Mouse (Mus musculus): ENCODE results near the gene Tia1. TPM values are rescaled to one million over a fixed set of nuclear protein-coding genes. Genes with fewer than 3 reads are reported as not detected.
A peak's percentile ranks its signal among the peaks of the same experiment; 100 is the strongest.

The Tia1 gene
- total RNA-seq, 2 experiments from 2014 or later: 41.0 to 69.8 TPM

DNA sequence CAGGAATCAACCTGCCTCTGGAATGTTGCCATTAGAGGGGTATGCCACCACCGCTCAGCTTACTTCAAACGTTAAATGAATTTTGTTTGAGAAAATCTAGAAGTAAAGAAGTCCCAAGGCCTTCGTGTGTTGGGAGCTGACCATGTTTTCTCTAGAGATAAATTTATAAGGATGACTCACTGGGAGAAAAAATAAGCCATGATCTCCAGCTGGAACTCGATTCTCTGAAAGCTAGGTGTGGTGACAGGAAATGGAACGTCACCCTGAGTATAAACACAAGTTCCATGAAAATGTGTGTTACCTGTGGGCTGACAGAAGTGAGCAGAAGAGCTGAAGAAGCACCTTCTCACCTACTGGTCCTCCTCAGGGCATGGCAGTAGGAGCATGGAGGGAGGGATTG, 72.9 kb downstream of the Tia1 start:
- ATAC-seq (ENCODE audit: poor library complexity, severe bottlenecking): no peak

DNA sequence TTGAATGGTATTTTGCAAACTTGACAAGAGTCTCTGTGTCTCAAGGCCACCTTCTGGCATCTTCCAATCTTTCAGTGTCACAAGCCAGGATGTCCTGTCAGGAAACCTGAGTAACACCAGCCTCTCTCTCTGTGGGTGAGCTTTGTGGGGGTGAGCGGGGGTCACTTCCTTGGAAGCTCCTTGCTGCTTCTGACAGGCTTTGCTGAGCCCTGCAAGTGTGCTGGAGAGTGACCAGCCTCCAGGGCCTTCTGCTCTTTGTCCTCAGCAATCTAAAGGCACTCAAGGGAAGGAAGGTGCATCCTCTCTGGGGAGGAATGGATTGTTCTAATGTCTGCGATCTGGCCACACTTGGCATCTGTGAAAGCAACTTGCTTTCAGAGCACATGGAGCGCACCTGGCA, 75.3 kb downstream of the Tia1 start:
- ATAC-seq (ENCODE audit: poor library complexity, severe bottlenecking): peak; percentile 29; the same call in 1 of the 2 replicates

DNA sequence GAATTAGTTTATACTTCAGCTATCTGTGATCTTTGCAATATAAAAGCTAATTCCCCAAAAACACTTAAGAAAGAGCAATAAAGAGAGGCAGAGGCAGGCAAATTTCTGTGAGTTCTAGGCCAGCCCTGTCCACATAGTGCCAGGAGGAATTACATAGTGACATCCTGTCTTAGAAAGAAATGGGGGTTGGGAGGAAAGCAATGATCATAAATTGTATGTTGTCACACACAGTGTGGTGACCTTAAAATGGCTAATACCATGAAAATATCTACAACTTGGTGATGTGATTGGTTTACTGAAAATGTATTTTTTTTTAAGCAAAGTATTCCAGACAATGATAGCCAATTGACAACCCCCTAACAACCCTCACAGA, 75.8 kb downstream of the Tia1 start:
- no peak for ATAC-seq (ENCODE audit: poor library complexity, severe bottlenecking)

DNA sequence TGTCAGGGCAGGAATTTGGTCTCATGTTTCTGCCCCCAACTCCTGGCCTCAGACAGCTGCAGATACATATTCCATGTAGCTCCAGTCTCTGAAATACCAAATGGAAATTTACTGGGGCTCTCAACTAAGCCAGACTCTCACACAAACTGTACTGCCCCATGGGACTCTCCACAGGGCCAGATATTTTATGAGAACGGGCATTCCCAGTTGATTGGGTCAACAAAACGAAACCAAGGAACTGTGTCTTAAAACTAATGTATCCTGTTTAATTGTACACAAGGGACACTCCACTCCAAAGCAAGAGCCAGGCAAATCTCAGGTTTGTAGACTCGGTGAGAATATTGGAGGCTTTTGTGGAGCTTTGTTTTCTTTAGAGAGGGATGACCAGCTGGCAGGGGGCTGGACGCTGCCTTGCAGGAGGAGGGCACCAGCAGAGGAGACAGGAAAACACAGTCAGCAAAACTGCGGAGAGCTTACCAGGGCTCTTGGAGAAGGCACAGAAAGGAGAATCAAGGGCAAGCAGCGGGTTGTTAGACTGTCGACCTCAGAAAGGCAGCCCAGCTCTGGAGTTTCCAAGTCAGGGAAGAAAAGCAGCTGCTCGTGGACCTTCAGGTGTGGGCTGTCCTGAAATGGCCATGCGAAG, 76.3 kb downstream of the Tia1 start:
- ATAC-seq (ENCODE audit: poor library complexity, severe bottlenecking): peak; percentile 46

GRCm38 (mm10) chr6:86481871-86482270, 77.9 kb downstream of the Tia1 start:
- no peak for ATAC-seq (ENCODE audit: poor library complexity, severe bottlenecking)

Other genes with a start within 250 kb of the Tia1 start
- gene Tgfa, start 209.0 kb upstream of the Tia1 start, total RNA-seq (2015): not detected in 2 replicates
- not detected in 2 replicates for gene Tgfa, start 209.0 kb upstream of the Tia1 start, total RNA-seq (2017)
- 9.7 and 13.9 TPM in 2 replicates for gene Fam136a, start 38.6 kb upstream of the Tia1 start, total RNA-seq (2015)
- gene Fam136a, start 38.6 kb upstream of the Tia1 start, total RNA-seq (2017): 11.7 and 12.7 TPM in 2 replicates
- 321 and 326 TPM in 2 replicates for gene Snrpg, start 32.9 kb upstream of the Tia1 start, total RNA-seq (2015)
- 25.7 and 28.4 TPM in 2 replicates for gene Snrpg, start 32.9 kb upstream of the Tia1 start, total RNA-seq (2017)
- 37.9 and 47.9 TPM in 2 replicates for gene Pcyox1, start 7.1 kb upstream of the Tia1 start, total RNA-seq (2015)
- 62.6 and 84.6 TPM in 2 replicates for gene Pcyox1, start 7.1 kb upstream of the Tia1 start, total RNA-seq (2017)
- gene Gm44790, start 22.4 kb downstream of the Tia1 start, total RNA-seq (2015): not detected in 2 replicates
- gene Gm44790, start 22.4 kb downstream of the Tia1 start, total RNA-seq (2017): not detected in 2 replicates
- 24.8 and 34.1 TPM in 2 replicates for gene C87436, start 34.2 kb downstream of the Tia1 start, total RNA-seq (2015)
- gene C87436, start 34.2 kb downstream of the Tia1 start, total RNA-seq (2017): 23.5 and 33.1 TPM in 2 replicates
- gene Pcbp1, start 122.1 kb downstream of the Tia1 start, total RNA-seq (2015): 204 and 222 TPM in 2 replicates
- 58.9 and 76.8 TPM in 2 replicates for gene Pcbp1, start 122.1 kb downstream of the Tia1 start, total RNA-seq (2017)
- gene Asprv1, start 223.9 kb downstream of the Tia1 start, total RNA-seq (2015): 13.5 and 16.8 TPM in 2 replicates
- 12.1 and 19.1 TPM in 2 replicates for gene Asprv1, start 223.9 kb downstream of the Tia1 start, total RNA-seq (2017)